Mouse (Mus musculus): ENCODE measurements at regions not wholly inside any gene's neighbourhood (a gene's known extent, or its start where the extent isn't known, plus 50 kb on each side); places are given as distances from the start of the nearest gene placed in this dataset.
A peak's percentile ranks its signal among the peaks of the same experiment; 100 is the strongest.

DNA sequence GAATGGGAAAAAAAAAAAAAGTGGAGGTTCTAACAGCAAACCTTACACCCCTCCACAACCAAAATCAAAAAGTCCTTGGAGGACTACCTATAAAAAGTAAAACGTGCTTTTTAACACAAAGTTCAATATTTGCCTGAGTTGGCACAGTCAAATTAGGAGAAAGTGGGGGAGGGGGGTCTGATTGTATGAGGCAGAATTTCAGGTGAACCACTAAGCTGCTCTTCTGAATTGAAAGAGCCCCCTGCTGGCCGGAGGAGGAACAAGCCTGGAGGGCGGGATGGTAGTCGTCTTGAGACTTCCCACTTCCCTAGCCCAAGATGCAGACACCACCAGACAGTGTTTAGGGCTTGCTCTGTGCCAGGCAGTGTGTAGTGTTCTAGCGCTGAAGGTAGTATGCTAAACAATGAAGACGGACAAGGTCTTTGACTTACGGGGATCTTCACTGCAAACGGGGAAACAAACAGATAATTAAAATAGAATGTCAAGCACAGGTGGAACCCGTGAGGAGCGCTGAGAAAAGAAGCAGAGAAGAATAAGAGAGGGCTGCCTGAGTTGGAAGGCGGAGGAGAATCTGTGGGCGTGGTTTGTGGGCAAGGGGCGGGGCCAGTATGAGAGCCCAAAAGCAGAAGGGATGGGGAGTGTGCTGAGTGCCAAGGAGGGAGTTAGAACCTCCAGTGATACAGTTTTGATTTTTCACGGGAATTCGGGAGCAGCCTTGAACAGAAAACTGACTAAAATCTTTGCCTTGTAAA lies 69.8 kb upstream of the Nfe2l3 start:
- Histone ChIP-seq H3K9ac (replicated peaks; ENCODE audit: low read depth) (no peak overlapping the region), H3K4me1 (ENCODE audit: insufficient read depth, low read depth, low read length) (no peaks in the 10 kb centered on the region), H3K9me3 (ENCODE audit: low read length) (no peaks in the 10 kb centered on the region), H3K27me3 (replicated peaks; ENCODE audit: insufficient read depth, low read length) (no peaks in the 10 kb centered on the region), H3K4me3 (ENCODE audit: low read depth, low read length) (no peak overlapping the region), H3K36me3 (ENCODE audit: insufficient read depth, low read length) (no peaks in the 10 kb centered on the region), H3K4me2 (replicated peaks; ENCODE audit: low read depth, low read length) (0 out of 2 replicates have a peak overlapping the region, but pooled peaks have one; percentile 3), H3K27ac (ENCODE audit: low read length) (no peak overlapping the region)
- ATAC-seq: peak; percentile 80
- TF ChIP-seq EP300 (IDR thresholded peaks at IDR 0.05) (no peak), CTCF (IDR thresholded peaks at IDR 0.05) (peak; percentile 85)
- WGBS: 6% methylated on average over 15 of the region's 15 CpGs
- peak; percentile 79 for DNase-seq (ENCODE audit: low spot score)

DNA sequence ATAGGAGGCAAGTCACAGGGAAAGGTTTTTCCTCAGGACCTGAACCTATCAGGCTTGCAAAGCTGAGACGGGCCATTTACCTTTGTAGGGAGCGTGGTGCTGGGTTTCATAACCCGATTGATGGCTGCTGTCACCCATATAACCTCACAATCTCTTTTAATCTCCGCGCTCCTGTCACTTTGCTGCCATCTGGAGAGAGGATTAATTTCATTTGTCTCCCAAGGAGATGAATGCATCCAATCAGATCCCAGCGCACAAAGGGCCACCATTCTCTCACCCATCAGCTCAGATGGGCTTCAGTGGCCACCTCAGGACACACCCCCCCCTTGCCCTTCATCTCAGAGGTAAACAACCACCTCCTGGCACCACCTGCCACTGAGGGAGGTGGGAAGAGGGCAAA lies 67.7 kb upstream of the Nfe2l3 start:
- no peak overlapping the region for H3K9ac ChIP-seq (replicated peaks; ENCODE audit: low read depth)
- WGBS: 72% methylated on average over 6 of the region's 6 CpGs
- TF ChIP-seq EP300 (IDR thresholded peaks at IDR 0.05) (no peak), CTCF (IDR thresholded peaks at IDR 0.05) (no peak)
- no peak overlapping the region for H3K4me2 ChIP-seq (replicated peaks; ENCODE audit: low read depth, low read length)
- no peak overlapping the region for H3K4me3 ChIP-seq (ENCODE audit: low read depth, low read length)
- H3K27me3 ChIP-seq (replicated peaks; ENCODE audit: insufficient read depth, low read length): no peaks in the 10 kb centered on the region
- no peaks in the 10 kb centered on the region for H3K36me3 ChIP-seq (ENCODE audit: insufficient read depth, low read length)
- ATAC-seq (no peak), DNase-seq (ENCODE audit: low spot score) (no peak)
- no peaks in the 10 kb centered on the region for H3K9me3 ChIP-seq (ENCODE audit: low read length)
- no peaks in the 10 kb centered on the region for H3K4me1 ChIP-seq (ENCODE audit: insufficient read depth, low read depth, low read length)
- H3K27ac ChIP-seq (ENCODE audit: low read length): no peak overlapping the region

DNA sequence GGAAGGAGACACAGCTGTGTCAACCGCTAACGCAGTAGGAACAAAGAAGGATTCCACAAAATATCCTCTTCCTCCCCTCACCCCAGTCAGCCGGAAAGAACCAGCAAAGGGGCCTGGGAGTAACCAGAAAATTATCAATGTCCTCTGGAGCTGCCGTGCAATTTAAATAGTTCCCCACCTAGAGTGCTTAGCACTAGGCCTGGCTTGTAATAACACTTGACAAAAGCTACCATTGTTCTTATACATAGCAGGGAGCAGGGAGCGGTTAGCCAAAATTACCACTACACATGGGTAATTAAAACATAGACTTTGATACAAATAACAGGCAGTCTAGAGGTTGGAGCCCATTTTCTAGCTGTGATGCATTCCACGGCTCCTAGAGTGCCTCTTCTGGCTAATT lies 62.7 kb upstream of the Nfe2l3 start:
- Histone ChIP-seq H3K9ac (replicated peaks; ENCODE audit: low read depth) (no peak overlapping the region), H3K36me3 (ENCODE audit: insufficient read depth, low read length) (no peaks in the 10 kb centered on the region), H3K9me3 (ENCODE audit: low read length) (no peaks in the 10 kb centered on the region), H3K27me3 (replicated peaks; ENCODE audit: insufficient read depth, low read length) (no peaks in the 10 kb centered on the region), H3K27ac (ENCODE audit: low read length) (no peak overlapping the region), H3K4me3 (ENCODE audit: low read depth, low read length) (no peak overlapping the region), H3K4me1 (ENCODE audit: insufficient read depth, low read depth, low read length) (no peaks in the 10 kb centered on the region), H3K4me2 (replicated peaks; ENCODE audit: low read depth, low read length) (no peak overlapping the region)
- TF ChIP-seq EP300 (IDR thresholded peaks at IDR 0.05) (no peak), CTCF (IDR thresholded peaks at IDR 0.05) (no peak)
- 43% methylated on average over 6 of the region's 6 CpGs for WGBS
- DNase-seq (ENCODE audit: low spot score) (no peak), ATAC-seq (no peak)

DNA sequence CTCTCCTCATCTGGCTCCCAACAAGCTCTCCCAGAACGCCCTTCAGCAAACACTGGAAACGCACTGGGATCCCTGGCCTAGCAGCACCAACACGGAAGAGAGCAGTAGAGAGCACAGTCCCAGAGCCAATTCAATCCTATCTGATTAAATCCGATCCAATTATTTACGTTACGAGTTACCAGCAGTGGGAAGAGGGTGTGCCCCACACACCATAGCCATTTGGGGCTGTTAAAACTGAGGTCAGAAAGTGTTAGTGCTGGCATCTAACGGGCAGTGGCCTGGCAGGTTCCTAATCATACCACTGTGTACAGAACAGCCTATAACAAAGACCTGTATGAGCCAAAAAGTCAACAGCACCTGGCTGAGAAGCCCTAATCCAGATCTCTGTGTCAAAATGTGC lies 60.1 kb upstream of the Nfe2l3 start:
- Histone ChIP-seq H3K36me3 (ENCODE audit: insufficient read depth, low read length) (no peaks in the 10 kb centered on the region), H3K4me1 (ENCODE audit: insufficient read depth, low read depth, low read length) (no peaks in the 10 kb centered on the region), H3K27me3 (replicated peaks; ENCODE audit: insufficient read depth, low read length) (no peaks in the 10 kb centered on the region), H3K27ac (ENCODE audit: low read length) (no peak overlapping the region), H3K9ac (replicated peaks; ENCODE audit: low read depth) (no peak overlapping the region), H3K9me3 (ENCODE audit: low read length) (no peaks in the 10 kb centered on the region), H3K4me3 (ENCODE audit: low read depth, low read length) (no peak overlapping the region), H3K4me2 (replicated peaks; ENCODE audit: low read depth, low read length) (no peak overlapping the region)
- 42% methylated on average over 7 of the region's 7 CpGs for WGBS
- ATAC-seq (no peak), DNase-seq (ENCODE audit: low spot score) (no peak)
- TF ChIP-seq EP300 (IDR thresholded peaks at IDR 0.05) (no peak), CTCF (IDR thresholded peaks at IDR 0.05) (0 out of 2 replicates have a peak, but pooled peaks have one; percentile 8)

DNA sequence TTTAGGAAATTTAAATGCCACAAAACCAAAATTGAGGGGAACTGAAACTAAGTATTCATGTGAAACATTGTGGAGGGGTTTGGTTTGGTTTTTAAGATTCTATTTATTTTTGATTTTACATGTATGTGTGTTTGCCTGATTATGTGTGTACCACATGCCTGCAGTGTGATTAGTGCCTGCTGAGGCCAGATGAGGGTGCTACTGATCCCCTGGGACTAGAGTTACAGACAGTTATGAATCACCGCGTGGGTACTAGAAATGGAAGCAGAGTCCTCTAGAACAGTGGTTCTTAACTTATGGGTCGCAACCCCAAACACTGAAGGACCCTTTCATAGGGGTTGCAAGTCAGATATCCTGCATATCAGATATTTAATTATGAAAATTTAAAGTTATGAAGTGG lies 54.0 kb upstream of the Nfe2l3 start:
- DNase-seq (ENCODE audit: low spot score) (no peak), ATAC-seq (no peak)
- Histone ChIP-seq H3K9ac (replicated peaks; ENCODE audit: low read depth) (no peak overlapping the region), H3K4me3 (ENCODE audit: low read depth, low read length) (no peak overlapping the region), H3K36me3 (ENCODE audit: insufficient read depth, low read length) (no peaks in the 10 kb centered on the region), H3K9me3 (ENCODE audit: low read length) (no peaks in the 10 kb centered on the region), H3K27me3 (replicated peaks; ENCODE audit: insufficient read depth, low read length) (no peaks in the 10 kb centered on the region), H3K4me2 (replicated peaks; ENCODE audit: low read depth, low read length) (no peak overlapping the region), H3K27ac (ENCODE audit: low read length) (no peak overlapping the region), H3K4me1 (ENCODE audit: insufficient read depth, low read depth, low read length) (no peaks in the 10 kb centered on the region)
- 76% methylated on average over 3 of the region's 3 CpGs for WGBS
- no peak for TF ChIP-seq EP300 (IDR thresholded peaks at IDR 0.05)
- TF ChIP-seq CTCF (IDR thresholded peaks at IDR 0.05): 0 out of 2 replicates have a peak, but pooled peaks have one; percentile 10

DNA sequence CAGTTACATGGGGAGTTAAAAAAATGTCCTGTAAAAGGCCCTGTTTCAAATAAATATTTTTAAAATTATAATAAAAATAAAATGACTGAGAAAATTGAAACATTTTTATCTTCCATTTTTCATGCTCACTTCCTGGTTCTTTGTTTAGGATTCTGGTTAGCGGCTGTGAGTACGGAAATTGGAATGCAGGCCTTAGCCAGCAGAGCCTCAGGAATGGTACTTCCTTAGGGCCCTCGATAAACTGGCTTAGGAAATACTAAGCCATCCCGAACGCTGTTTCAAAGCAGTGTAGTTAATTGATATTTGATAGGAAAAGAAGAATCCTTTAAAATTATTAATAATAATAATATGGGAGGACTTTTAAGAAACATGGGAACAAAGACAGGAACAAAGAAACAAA lies 53.4 kb upstream of the Nfe2l3 start:
- 4% methylated on average over 5 of the region's 5 CpGs for WGBS
- ATAC-seq (no peak), DNase-seq (ENCODE audit: low spot score) (peak; percentile 58)
- Histone ChIP-seq H3K4me2 (replicated peaks; ENCODE audit: low read depth, low read length) (peak overlapping the region; percentile 69), H3K9me3 (ENCODE audit: low read length) (no peaks in the 10 kb centered on the region), H3K4me1 (ENCODE audit: insufficient read depth, low read depth, low read length) (no peaks in the 10 kb centered on the region), H3K27ac (ENCODE audit: low read length) (no peak overlapping the region), H3K9ac (replicated peaks; ENCODE audit: low read depth) (no peak overlapping the region; the same call in 1 of the 2 replicates), H3K27me3 (replicated peaks; ENCODE audit: insufficient read depth, low read length) (no peaks in the 10 kb centered on the region), H3K36me3 (ENCODE audit: insufficient read depth, low read length) (no peaks in the 10 kb centered on the region), H3K4me3 (ENCODE audit: low read depth, low read length) (peak overlapping the region; percentile 33)
- TF ChIP-seq EP300 (IDR thresholded peaks at IDR 0.05): no peak
- TF ChIP-seq CTCF (IDR thresholded peaks at IDR 0.05): no peak

Measured in lung, postnatal 0 days (tissue).